Mouse (Mus musculus) lung, postnatal 0 days (tissue): Measurements from ENCODE around the gene Pim1. TPM values are rescaled to one million over a fixed set of nuclear protein-coding genes. Genes with fewer than 3 reads are reported as not detected.

ENCODE experiments used
- ATAC-seq: fragments of 200-750 bp; cut with Nextera tagmentation; 2 replicates; pipeline ENCODE4 v1.8.0; 2017; ENCODE audit warnings: moderate library complexity
- DNase-seq: peaks from one replicate; pipeline ENCODE4 v3.0.0-alpha.2; 2016; ENCODE audit warnings: low spot score
- H3K27ac ChIP-seq: fragments of 300-500 bp; sonication (generic); 2 replicates; pipeline ENCODE4 v1.5.1; 2014; ENCODE audit warnings: antibody characterized with exemption, mild to moderate bottlenecking, low read length, mixed read lengths
- H3K27me3 ChIP-seq: fragments of 300-500 bp; sonication (generic); replicated peaks from 2 replicates; pipeline ENCODE4 v1.6.1; 2014; ENCODE audit warnings: low read length, mixed read lengths; ENCODE audit not compliant: insufficient read depth
- H3K36me3 ChIP-seq: fragments of 300-500 bp; sonication (generic); 2 replicates; pipeline ENCODE4 v1.6.1; 2014; ENCODE audit warnings: low read length, mixed read lengths; ENCODE audit not compliant: insufficient read depth
- H3K4me1 ChIP-seq: fragments of 300-500 bp; sonication (generic); 2 replicates; pipeline ENCODE4 v1.6.1; 2014; ENCODE audit warnings: antibody characterized with exemption, low read depth, low read length, mixed read lengths; ENCODE audit not compliant: insufficient read depth
- H3K4me2 ChIP-seq: fragments of 300-500 bp; sonication (generic); replicated peaks from 2 replicates; pipeline ENCODE4 v1.6.1; 2014; ENCODE audit warnings: low read depth, mild to moderate bottlenecking, low read length, moderate library complexity, mixed read lengths
- H3K4me3 ChIP-seq: fragments of 300-500 bp; sonication (generic); 2 replicates; pipeline ENCODE4 v1.5.1; 2014; ENCODE audit warnings: low read depth, low read length
- H3K9ac ChIP-seq: fragments of 300-500 bp; sonication (generic); replicated peaks from 2 replicates; pipeline ENCODE4 v1.6.1; 2014; ENCODE audit warnings: low read depth, mild to moderate bottlenecking
- H3K9me3 ChIP-seq: fragments of 300-500 bp; sonication (generic); 2 replicates; pipeline ENCODE4 v1.6.1; 2016; ENCODE audit warnings: low read length, mixed read lengths
- CTCF ChIP-seq: IDR thresholded peaks from 2 replicates; pipeline ENCODE4 v1.5.1; 2016; ENCODE audit warnings: antibody characterized with exemption, mild to moderate bottlenecking
- EP300 ChIP-seq: IDR thresholded peaks from 2 replicates; pipeline ENCODE4 v1.6.1; 2016; ENCODE audit warnings: antibody characterized with exemption, mild to moderate bottlenecking, control low read depth
- WGBS: fragments of 180-500 bp; shearing (Covaris S2); extraction: QIAGEN DNeasy Blood & Tissue Kit; methylation state at CpG from one replicate; pipeline ENCODE4 v1.1.7; 2014; 5-methylcytosine and 5-hydroxymethylcytosine counted together
- polyA plus RNA-seq: library from polyadenylated mRNA; unstranded; fragments of >200 nt; fragmentation: Nextera tagmentation; extraction: Ambion mirVana; gene quantifications from 2 replicates; pipeline ENCODE4 v1.2.1, GENCODE M21; 2015

Pim1 gene
- polyA plus RNA-seq, 1 experiment from 2014 or later = 30.0 TPM

GRCm38 (mm10) chr17:29456476-29456875, 34.1 kb upstream of the Pim1 start:
- no peak overlapping the region for H3K27ac ChIP-seq

DNA sequence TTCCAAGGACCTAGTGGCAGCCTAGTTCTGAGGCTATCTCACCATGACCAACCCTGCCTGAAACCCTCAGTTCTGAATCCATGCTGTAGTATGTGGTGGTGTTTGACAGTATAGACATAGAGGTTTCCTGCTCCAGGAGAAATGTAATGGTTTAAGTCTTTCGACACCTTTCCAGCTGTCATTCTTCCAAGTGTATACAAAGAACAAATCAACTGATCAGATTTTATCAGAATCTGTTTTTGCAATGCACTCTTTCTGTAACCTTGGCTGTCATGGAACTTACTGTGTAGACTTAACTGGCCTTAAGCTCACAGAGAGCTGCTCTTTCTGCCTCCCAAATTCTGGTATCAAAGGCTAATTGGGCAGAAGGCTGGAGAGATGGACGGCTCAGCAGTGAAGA, 33.6 kb upstream of the Pim1 start:
- Histone ChIP-seq H3K27ac (no peak overlapping the region), H3K36me3 (no peaks in the 10 kb centered on the region), H3K9ac (no peak overlapping the region), H3K4me2 (no peak overlapping the region), H3K4me1 (peaks cover 4% of the 10 kb centered on the region; the same call in 1 of the 2 replicates), H3K4me3 (no peak overlapping the region), H3K9me3 (no peaks in the 10 kb centered on the region), H3K27me3 (no peaks in the 10 kb centered on the region)
- DNase-seq (no peak), ATAC-seq (no peak)
- 71% methylated on average over 2 of the region's 2 CpGs for WGBS
- TF ChIP-seq EP300 (no peak), CTCF (no peak)

More at GRCm38 (mm10) chr17:29456476-29456875, 34.1 kb upstream of the Pim1 start:
- H3K4me3 ChIP-seq = no peak overlapping the region
- no peak overlapping the region for H3K4me2 ChIP-seq
- no peaks in the 10 kb centered on the region for H3K27me3 ChIP-seq
- ATAC-seq (no peak), DNase-seq (no peak)
- H3K4me1 ChIP-seq = peaks cover 4% of the 10 kb centered on the region; the same call in 1 of the 2 replicates
- TF ChIP-seq CTCF (no peak), EP300 (no peak)
- no peaks in the 10 kb centered on the region for H3K9me3 ChIP-seq
- H3K36me3 ChIP-seq = no peaks in the 10 kb centered on the region
- WGBS = 92% methylated on average over 4 of the region's 4 CpGs
- no peak overlapping the region for H3K9ac ChIP-seq

DNA sequence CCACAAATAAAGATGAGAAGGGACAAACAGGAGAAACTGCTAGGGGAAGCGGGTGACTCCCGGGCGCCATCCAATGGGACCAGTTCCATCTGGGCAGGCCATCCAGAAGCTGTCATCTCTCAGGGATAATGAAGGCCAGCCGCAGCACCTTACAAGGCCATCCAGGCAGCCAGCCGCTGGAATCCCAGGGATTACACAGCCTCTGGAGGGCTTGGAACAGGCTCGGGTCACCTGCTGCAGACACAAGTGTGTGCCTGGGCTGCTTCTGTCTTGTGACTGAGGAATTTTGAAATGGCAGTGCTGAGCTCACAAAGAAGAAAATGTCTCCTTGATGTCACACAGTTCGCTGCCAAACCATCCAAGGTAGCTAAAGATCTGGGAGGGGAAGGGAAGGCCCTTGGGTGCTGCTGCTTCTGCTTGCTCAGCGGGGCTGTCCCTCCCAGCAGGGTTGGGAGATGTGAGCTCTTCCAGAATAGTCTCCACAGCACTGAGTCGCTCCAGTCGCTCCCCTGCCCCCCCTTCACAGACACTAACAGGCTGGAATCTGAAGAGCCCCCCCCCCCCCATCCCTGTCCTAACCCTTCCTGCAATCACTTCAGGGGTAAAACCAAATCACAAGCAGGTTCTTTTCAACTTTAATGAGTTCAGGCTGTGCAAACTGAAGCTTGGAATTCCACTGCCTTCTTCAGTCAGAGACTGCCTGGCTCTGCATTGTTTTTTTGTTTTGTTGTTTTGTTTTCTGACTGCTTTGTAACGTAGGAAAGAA, 32.6 kb upstream of the Pim1 start:
- ATAC-seq = peak; percentile 8; the same call in 1 of the 2 replicates
- 47% methylated on average over 11 of the region's 11 CpGs for WGBS
- Histone ChIP-seq H3K9me3 (no peaks in the 10 kb centered on the region), H3K27ac (no peak overlapping the region), H3K27me3 (no peaks in the 10 kb centered on the region), H3K4me3 (no peak overlapping the region), H3K36me3 (no peaks in the 10 kb centered on the region), H3K4me2 (no peak overlapping the region), H3K9ac (no peak overlapping the region), H3K4me1 (peaks cover 4% of the 10 kb centered on the region; the same call in 1 of the 2 replicates)
- TF ChIP-seq EP300 (no peak), CTCF (no peak)
- peak; percentile 51 for DNase-seq

DNA sequence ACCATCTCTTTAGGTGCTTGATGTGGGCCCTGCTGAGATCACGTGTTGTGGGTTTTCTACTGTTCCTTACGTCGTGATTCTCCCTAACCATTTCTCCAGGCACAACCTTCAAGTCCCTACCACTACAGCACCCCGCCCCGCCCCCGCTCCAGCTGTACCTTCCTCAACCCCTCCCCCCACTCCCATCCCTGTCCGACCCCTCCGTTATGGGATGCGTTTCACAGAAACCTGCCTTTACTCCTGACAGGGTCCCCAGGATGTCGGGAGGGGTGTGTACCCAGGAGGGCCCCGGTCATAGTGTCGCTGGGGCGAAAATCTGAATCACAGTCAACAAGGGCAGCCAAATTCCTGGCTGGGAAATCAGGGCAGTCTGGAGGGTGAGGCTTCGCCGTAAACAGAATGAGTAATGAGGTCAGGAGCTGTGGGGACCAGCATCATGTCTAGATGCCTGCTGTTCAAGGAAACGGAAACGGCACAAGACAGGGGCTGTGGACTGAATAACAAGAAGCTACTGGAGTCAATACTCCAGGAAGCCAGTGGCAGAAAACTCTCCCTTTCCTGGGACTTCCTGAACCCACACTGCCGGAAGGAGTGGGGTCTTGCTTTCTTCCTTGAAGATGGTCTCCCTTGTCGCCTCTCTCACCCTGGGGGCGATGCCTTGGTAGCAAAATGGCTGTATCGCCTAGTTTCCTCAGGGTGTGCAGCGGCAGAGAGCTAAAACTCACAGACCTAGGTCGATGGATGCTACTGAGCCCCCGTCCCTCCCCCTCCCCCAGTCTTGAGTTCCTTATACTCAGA, 31.0 kb upstream of the Pim1 start:
- TF ChIP-seq CTCF = no peak
- peak; percentile 61; the same call in 1 of the 2 replicates for TF ChIP-seq EP300
- 0 out of 2 replicates have a peak overlapping the region, but pooled peaks have one; percentile 12 for H3K9ac ChIP-seq
- H3K4me2 ChIP-seq = peak overlapping the region; percentile 42
- H3K27ac ChIP-seq = peak overlapping the region; percentile 86
- peak; percentile 89 for DNase-seq
- peak overlapping the region; percentile 8; the same call in 1 of the 2 replicates for H3K4me3 ChIP-seq
- H3K27me3 ChIP-seq = no peaks in the 10 kb centered on the region
- peak; percentile 84 for ATAC-seq
- peaks cover 4% of the 10 kb centered on the region; the same call in 1 of the 2 replicates for H3K4me1 ChIP-seq
- no peaks in the 10 kb centered on the region for H3K9me3 ChIP-seq
- no peaks in the 10 kb centered on the region for H3K36me3 ChIP-seq
- WGBS = 8% methylated on average over 24 of the region's 24 CpGs

GRCm38 (mm10) chr17:29460119-29460505, 30.4 kb upstream of the Pim1 start:
- 14% methylated on average over 5 of the region's 5 CpGs for WGBS
- DNase-seq = peak; percentile 84
- Histone ChIP-seq H3K36me3 (no peaks in the 10 kb centered on the region), H3K27me3 (no peaks in the 10 kb centered on the region), H3K9ac (no peak overlapping the region), H3K4me2 (no peak overlapping the region; the same call in 1 of the 2 replicates), H3K27ac (peak overlapping the region; percentile 86), H3K4me1 (peaks cover 7% of the 10 kb centered on the region; the same call in 1 of the 2 replicates), H3K4me3 (no peak overlapping the region), H3K9me3 (no peaks in the 10 kb centered on the region)
- TF ChIP-seq EP300 = no peak
- TF ChIP-seq CTCF = no peak
- ATAC-seq = peak; percentile 46

DNA sequence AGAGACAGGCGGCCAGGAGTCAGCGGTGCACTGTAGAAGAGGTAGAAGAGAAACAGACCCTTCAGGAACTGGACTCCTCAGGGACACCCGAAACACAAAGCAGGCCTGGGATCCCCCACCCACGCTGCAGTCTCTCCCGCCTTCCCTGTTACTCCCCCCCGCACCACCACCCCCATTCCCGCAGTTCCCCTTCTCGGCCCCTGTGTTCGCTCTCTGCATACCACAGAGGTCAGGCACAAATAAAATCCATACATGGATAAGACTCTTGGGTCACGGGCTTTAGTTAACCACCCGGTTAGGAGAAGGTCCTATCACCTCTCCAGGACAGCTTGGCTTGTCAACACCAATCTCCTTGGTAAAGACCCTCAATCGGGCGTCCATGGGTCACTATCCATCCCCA, 26.9 kb upstream of the Pim1 start:
- H3K4me2 ChIP-seq = peak overlapping the region; percentile 49
- no peaks in the 10 kb centered on the region for H3K36me3 ChIP-seq
- no peaks in the 10 kb centered on the region for H3K9me3 ChIP-seq
- TF ChIP-seq CTCF = no peak
- TF ChIP-seq EP300 = no peak
- H3K27me3 ChIP-seq = no peaks in the 10 kb centered on the region
- peak overlapping the region; percentile 26; the same call in 1 of the 2 replicates for H3K9ac ChIP-seq
- ATAC-seq (no peak; the same call in 1 of the 2 replicates), DNase-seq (peak; percentile 37)
- peaks cover 8% of the 10 kb centered on the region; the same call in 1 of the 2 replicates for H3K4me1 ChIP-seq
- H3K4me3 ChIP-seq = peak overlapping the region; percentile 20; the same call in 1 of the 2 replicates
- H3K27ac ChIP-seq = peak overlapping the region; percentile 74
- 19% methylated on average over 13 of the region's 13 CpGs for WGBS
